Mouse (Mus musculus) urinary bladder, postnatal 14 days (tissue): ENCODE measurements around the gene Tmem210.
A peak's percentile ranks its signal among the peaks of the same experiment; 100 is the strongest.
"Not testable (repeated sequence)": the region's sequence is repeated elsewhere in the genome, so short reads cannot be mapped to it uniquely, and the experiment has no call there.

Source experiments
- DNase-seq: peaks from one replicate; pipeline ENCODE4 v3.0.0; 2021; ENCODE audit warnings: low spot score

Tmem210 gene

GRCm38 (mm10) chr2:25287927-25288649 is at the start of gene Tmem210:
Tmem210 (plus strand) TSS chr2:25288145.
- DNase-seq = no peak

GRCm38 (mm10) chr2:25239766-25240165 is 48.2 kb upstream of the Tmem210 start:
- no peak for DNase-seq

- DNase-seq = no peak
Observed at GRCm38 (mm10) chr2:25240310-25240709, 47.6 kb upstream of the Tmem210 start.

GRCm38 (mm10) chr2:25240723-25241437 is 47.1 kb upstream of the Tmem210 start:
- peak; percentile 78 for DNase-seq

GRCm38 (mm10) chr2:25241438-25241775 is 46.5 kb upstream of the Tmem210 start:
- no peak for DNase-seq

- DNase-seq = no peak
Observed at GRCm38 (mm10) chr2:25242101-25242506, 45.8 kb upstream of the Tmem210 start, which contains the start of the genes Rnf208 and Cysrt1. Rnf208 (plus strand) TSS chr2:25242255. Cysrt1 (minus strand) TSS chr2:25242452.

- DNase-seq = no peak
Observed at GRCm38 (mm10) chr2:25243342-25243741, 44.6 kb upstream of the Tmem210 start.

GRCm38 (mm10) chr2:25244144-25244543 is 43.8 kb upstream of the Tmem210 start:
- no peak for DNase-seq

- DNase-seq = peak; percentile 64
Observed at GRCm38 (mm10) chr2:25246183-25247072, 41.5 kb upstream of the Tmem210 start, which contains the start of gene AL732309.1. AL732309.1 (minus strand) TSS chr2:25246863.

GRCm38 (mm10) chr2:25252331-25252730 is 35.6 kb upstream of the Tmem210 start:
- no peak for DNase-seq

- peak; percentile 90 for DNase-seq
Observed at GRCm38 (mm10) chr2:25255284-25255779, 32.6 kb upstream of the Tmem210 start, which contains the start of gene Tmem203. Tmem203 (plus strand) TSS chr2:25255439.

GRCm38 (mm10) chr2:25256443-25257109 is 31.4 kb upstream of the Tmem210 start:
- DNase-seq = peak; percentile 68

GRCm38 (mm10) chr2:25257250-25257649 is 30.7 kb upstream of the Tmem210 start:
- DNase-seq = not testable (repeated sequence)

GRCm38 (mm10) chr2:25258887-25259286 is 29.1 kb upstream of the Tmem210 start:
- DNase-seq = no peak

GRCm38 (mm10) chr2:25261870-25262269 is 26.1 kb upstream of the Tmem210 start:
- DNase-seq = no peak

GRCm38 (mm10) chr2:25262291-25262767 is 25.6 kb upstream of the Tmem210 start, which contains the start of gene Tprn:
Tprn (plus strand) TSS chr2:25262618.
- DNase-seq = peak; percentile 97

GRCm38 (mm10) chr2:25262795-25263622 is 24.9 kb upstream of the Tmem210 start:
- DNase-seq = no peak

- DNase-seq = no peak
Observed at GRCm38 (mm10) chr2:25263623-25264285, 24.2 kb upstream of the Tmem210 start.

GRCm38 (mm10) chr2:25264286-25264660 is 23.7 kb upstream of the Tmem210 start:
- no peak for DNase-seq

GRCm38 (mm10) chr2:25264851-25265250 is 23.1 kb upstream of the Tmem210 start:
- no peak for DNase-seq
